Mouse (Mus musculus) midbrain, embryonic 10.5 days (tissue): ENCODE results near the gene Tcf7. TPM values are rescaled to one million over a fixed set of nuclear protein-coding genes. Genes with fewer than 3 reads are reported as not detected.
A peak's percentile ranks its signal among the peaks of the same experiment; 100 is the strongest.

Experiments
- DNase-seq: peaks from one replicate; pipeline ENCODE4 v3.0.0-alpha.2; 2017; ENCODE audit warnings: low spot score
- H3K27ac ChIP-seq: fragments of 300-500 bp; sonication (generic); replicated peaks from 2 replicates; pipeline ENCODE4 v1.5.1; 2016; ENCODE audit warnings: mild to moderate bottlenecking
- H3K27me3 ChIP-seq: fragments of 300-500 bp; sonication (generic); 2 replicates; pipeline ENCODE4 v1.6.1; 2016; ENCODE audit warnings: low read depth, mild to moderate bottlenecking; ENCODE audit not compliant: poor library complexity, severe bottlenecking
- H3K36me3 ChIP-seq: fragments of 300-500 bp; sonication (generic); 2 replicates; pipeline ENCODE4 v1.6.1; 2016; ENCODE audit warnings: mild to moderate bottlenecking, moderate library complexity
- H3K4me1 ChIP-seq: fragments of 300-500 bp; sonication (generic); 2 replicates; pipeline ENCODE4 v1.6.1; 2016
- H3K4me3 ChIP-seq: fragments of 300-500 bp; sonication (generic); 2 replicates; pipeline ENCODE4 v1.5.1; 2016; ENCODE audit warnings: mild to moderate bottlenecking, moderate library complexity
- H3K9me3 ChIP-seq: fragments of 300-500 bp; sonication (generic); replicated peaks from 2 replicates; pipeline ENCODE4 v1.6.1; 2016; ENCODE audit warnings: mild to moderate bottlenecking
- WGBS: fragments of 180-500 bp; shearing (Covaris S2); methylation state at CpG from one replicate; pipeline ENCODE4 v1.1.7; 2016; 5-methylcytosine and 5-hydroxymethylcytosine counted together
- polyA plus RNA-seq: library from polyadenylated mRNA; unstranded; fragments of >200 nt; fragmentation: Nextera tagmentation; extraction: Ambion mirVana; gene quantifications from 2 replicates; pipeline ENCODE4 v1.2.1, GENCODE M21; 2016

Tcf7 gene
- polyA plus RNA-seq, 1 experiment from 2014 or later, result 8.0 TPM

DNA sequence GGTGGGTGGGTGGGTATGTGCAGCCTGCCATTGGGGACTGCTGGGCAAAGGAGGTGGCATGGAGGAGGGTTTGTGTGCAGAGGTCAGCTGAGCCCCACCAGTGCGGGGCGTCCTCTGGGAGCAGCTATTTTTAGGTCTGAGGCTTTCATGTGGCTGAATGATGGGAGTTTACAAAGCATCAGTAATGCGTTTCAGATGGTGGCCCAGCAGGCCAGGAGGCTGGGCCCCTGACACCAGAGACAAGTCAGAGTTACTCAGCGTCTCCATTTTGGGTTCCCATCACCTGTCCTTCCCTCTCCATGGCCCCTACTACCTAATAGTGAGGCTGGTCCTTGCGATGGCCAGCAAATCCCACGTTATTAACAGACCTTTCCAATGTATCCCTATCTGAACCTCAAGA is 10.2 kb downstream of the Tcf7 start:
- WGBS, result 70% methylated on average over 6 of the region's 6 CpGs
- Histone ChIP-seq H3K9me3 (no peaks in the 10 kb centered on the region), H3K4me3 (no peak overlapping the region), H3K36me3 (peaks cover 5% of the 10 kb centered on the region; the same call in 1 of the 2 replicates), H3K27me3 (no peaks in the 10 kb centered on the region), H3K27ac (peak overlapping the region; percentile 18; the same call in 1 of the 2 replicates), H3K4me1 (peaks cover 17% of the 10 kb centered on the region; the same call in 1 of the 2 replicates)
- DNase-seq, result no peak

DNA sequence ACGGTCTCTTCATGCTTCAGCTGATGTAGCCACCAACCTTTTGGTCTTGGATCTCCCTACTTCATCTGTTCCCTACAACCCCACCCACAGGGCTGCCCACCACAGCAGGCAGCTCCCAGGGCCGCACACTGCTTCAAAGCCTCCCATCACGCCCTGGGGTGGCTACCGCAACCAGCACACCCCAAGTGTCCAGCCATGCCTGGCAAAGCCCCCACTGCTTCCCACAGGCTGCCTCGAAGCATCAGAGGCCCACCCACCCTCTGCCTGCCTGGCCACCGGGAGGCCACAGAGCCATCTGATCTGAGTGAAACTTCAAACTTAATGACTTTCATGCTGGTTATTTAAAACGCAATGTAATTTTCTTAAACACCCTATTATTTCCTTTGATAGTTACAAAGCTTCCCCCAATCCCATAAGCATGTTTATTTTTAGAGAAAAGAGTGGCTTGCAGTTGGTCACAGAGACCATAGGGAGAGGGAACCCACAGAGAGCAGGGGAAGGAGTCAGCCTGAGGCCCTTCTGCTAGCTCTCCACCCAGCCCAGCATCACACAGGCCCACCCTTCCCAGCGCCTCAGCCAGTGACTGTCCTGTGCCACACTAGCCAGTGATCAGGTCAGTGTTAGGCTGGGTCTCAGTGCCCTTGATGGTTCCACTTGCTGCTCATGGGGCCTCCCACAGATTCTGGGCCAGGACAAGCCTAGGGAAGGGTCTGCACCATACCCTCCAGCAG is 10.9 kb downstream of the Tcf7 start:
- no peak for DNase-seq
- 72% methylated on average over 8 of the region's 8 CpGs for WGBS
- Histone ChIP-seq H3K27me3 (no peaks in the 10 kb centered on the region), H3K36me3 (peaks cover 2% of the 10 kb centered on the region; the same call in 1 of the 2 replicates), H3K9me3 (no peaks in the 10 kb centered on the region), H3K4me3 (no peak overlapping the region), H3K27ac (0 out of 2 replicates have a peak overlapping the region, but pooled peaks have one; percentile 18), H3K4me1 (peaks cover 17% of the 10 kb centered on the region; the same call in 1 of the 2 replicates)

DNA sequence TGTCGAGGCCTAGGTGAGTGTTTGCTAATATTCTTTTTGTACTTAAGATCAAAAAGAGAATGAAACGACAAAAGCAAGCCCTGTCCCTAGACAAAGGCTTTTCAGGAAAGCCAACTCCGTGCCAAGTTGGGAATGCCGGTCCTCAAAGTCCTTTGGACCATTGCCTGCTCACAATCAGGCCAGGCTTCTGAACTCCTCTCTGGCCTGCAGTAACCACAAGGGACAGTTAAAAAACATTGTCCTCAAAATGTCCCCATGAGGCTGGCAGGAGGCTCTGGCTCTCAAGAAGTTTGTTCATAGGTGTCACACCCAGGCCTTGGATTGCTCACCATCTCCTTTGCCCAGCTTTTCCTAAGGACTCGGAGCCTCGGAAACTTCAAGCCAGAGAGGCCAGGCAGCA is 13.0 kb downstream of the Tcf7 start:
- H3K4me3 ChIP-seq, result no peak overlapping the region
- no peaks in the 10 kb centered on the region for H3K27me3 ChIP-seq
- 92% methylated on average over 6 of the region's 6 CpGs for WGBS
- no peaks in the 10 kb centered on the region for H3K9me3 ChIP-seq
- H3K4me1 ChIP-seq, result peaks cover 17% of the 10 kb centered on the region; the same call in 1 of the 2 replicates
- no peaks in the 10 kb centered on the region; the same call in 1 of the 2 replicates for H3K36me3 ChIP-seq
- no peak for DNase-seq
- no peak overlapping the region for H3K27ac ChIP-seq

DNA sequence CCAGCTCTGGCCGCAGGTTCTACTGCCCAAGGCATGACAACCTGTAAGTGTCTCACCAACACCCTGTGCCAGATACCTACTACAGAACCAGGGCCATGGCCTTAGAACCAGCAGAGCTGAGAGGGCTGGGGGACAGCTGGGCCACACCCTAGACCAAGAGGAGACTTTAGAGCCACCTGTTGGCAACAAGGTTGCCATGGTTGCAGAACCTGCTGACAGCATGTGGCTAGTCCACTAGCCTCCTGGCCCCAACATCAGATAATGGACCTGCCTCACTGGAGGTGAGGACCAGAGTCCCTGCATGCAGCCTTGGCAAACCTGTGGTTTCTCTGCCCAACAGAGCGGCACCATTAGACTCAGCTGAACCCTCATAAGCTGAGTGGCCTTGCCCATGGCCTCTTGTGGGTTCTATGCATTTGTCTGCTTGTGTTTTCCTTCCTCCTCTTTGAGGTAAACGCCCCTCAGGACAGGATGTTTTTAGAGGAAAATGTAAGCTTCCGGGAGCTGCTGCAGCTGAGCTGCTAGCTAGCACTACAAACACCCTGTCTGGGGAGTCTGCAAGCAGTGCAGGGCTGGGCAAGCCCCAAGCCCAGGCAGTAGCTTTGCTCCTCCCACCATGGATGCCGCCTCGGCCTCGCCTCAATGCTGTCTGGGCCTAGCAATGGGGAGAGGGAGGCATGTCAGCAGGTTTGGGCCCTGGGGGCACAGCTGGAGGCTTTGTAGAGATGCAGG is 14.5 kb downstream of the Tcf7 start:
- H3K36me3 ChIP-seq, result no peaks in the 10 kb centered on the region
- no peak for DNase-seq
- peaks cover 17% of the 10 kb centered on the region; the same call in 1 of the 2 replicates for H3K4me1 ChIP-seq
- H3K27me3 ChIP-seq, result no peaks in the 10 kb centered on the region
- no peak overlapping the region for H3K4me3 ChIP-seq
- 72% methylated on average over 7 of the region's 7 CpGs for WGBS
- no peak overlapping the region for H3K27ac ChIP-seq
- H3K9me3 ChIP-seq, result no peaks in the 10 kb centered on the region

DNA sequence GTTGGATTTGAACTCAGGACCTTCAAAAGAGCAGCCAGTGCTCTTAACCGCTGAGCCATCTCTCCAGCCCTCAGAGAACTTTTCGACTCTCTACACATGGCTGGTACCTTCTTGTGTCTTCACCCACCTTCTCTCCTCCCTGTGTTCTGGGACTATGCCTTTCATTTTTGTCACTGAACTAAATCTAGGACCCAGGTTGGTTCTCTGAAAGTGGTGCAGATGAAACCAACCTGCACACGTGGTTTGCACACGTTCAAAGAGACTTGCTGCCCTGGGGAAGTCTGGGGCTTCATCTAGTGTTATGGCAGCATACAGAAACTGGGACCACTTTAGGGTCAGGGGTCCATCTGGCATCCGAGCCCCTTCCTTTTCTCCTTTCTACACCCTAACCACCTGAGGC is 15.5 kb downstream of the Tcf7 start:
- no peaks in the 10 kb centered on the region for H3K27me3 ChIP-seq
- H3K36me3 ChIP-seq, result no peaks in the 10 kb centered on the region
- H3K27ac ChIP-seq, result no peak overlapping the region
- no peaks in the 10 kb centered on the region for H3K9me3 ChIP-seq
- no peak overlapping the region for H3K4me3 ChIP-seq
- 89% methylated on average over 5 of the region's 5 CpGs for WGBS
- peaks cover 7% of the 10 kb centered on the region; the same call in 1 of the 2 replicates for H3K4me1 ChIP-seq
- DNase-seq, result no peak

DNA sequence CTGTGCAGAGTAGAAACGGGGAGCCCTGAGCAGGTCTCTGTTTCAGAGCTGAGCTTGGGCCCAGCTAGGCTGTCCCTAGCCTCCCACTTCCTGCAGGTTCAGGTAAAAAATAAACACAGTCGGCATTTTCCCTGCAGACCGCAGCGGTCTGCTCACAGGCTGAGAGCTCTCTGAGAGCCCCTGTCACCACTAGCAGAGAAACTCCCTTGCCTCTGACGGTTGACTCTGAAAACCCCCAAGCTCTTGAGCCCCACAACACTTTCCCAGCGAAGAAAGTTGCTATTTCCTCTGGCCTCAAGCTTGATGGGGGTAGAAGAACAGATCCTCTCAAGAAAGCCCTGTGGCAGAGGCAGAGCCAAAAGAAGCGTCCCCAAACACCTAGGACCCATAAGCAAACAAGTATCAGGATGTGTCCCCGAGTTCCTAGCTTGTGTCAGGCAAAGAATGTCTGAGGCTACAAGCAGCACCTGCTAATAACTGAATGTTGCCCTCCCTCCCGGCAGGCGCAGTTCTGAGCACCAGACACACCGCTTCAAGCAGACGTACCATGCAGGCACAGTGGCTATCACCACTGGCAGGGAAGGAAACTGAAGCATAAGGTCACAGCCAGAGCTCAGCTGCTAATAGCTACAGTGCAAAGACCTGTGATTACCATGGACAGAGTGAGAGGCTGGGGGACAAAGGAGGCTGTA is 17.1 kb downstream of the Tcf7 start:
- Histone ChIP-seq H3K27me3 (no peaks in the 10 kb centered on the region), H3K4me3 (no peak overlapping the region), H3K4me1 (0 out of 2 replicates have a peak, but pooled peaks cover 2% of the 10 kb centered on the region), H3K27ac (0 out of 2 replicates have a peak overlapping the region, but pooled peaks have one; percentile 9), H3K9me3 (no peaks in the 10 kb centered on the region), H3K36me3 (0 out of 2 replicates have a peak, but pooled peaks cover 4% of the 10 kb centered on the region)
- WGBS, result 78% methylated on average over 12 of the region's 12 CpGs
- DNase-seq, result no peak

DNA sequence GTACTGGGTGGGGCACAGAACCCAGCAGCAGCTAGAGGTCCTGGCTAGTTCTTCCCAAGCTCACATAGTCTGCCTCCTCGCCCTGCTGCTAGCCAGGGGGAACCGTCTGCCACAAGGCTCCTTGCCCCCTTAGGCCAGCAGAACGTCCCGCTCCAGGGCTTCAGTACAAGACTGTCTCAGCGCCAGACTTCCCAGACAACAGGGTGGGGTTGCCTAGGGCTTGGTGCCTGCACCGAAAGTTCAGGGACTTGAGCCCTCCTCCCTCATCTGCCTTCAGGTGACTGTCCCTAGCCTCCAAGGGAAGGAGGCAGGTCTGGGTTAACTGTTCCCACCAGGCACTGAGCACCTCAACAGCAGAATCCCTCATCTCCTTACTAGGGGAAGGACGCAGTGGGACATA is 17.9 kb downstream of the Tcf7 start:
- no peak for DNase-seq
- H3K4me1 ChIP-seq, result 0 out of 2 replicates have a peak, but pooled peaks cover 2% of the 10 kb centered on the region

DNA sequence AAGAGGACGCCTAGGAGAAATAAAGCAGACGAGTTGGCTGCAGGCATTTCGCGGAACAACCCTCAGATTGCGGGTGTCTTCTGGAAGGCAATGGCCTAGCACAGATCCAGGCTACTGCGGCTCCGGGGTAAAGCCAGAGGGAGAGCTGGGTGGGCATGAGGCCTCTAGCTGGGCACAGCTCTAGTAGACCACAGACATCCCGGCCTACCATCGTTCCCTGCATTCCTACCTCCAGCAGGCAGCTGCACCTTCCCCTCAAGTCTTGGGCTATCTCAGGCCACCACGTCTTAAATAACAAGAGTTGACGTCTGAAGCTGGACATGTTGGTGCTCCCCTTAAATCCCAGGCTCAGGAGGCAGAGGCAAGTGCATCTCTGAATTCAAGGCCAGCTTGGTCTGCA is 20.5 kb downstream of the Tcf7 start:
- no peaks in the 10 kb centered on the region; the same call in 1 of the 2 replicates for H3K4me1 ChIP-seq
- no peaks in the 10 kb centered on the region for H3K9me3 ChIP-seq
- no peaks in the 10 kb centered on the region for H3K27me3 ChIP-seq
- no peak for DNase-seq
- H3K27ac ChIP-seq, result no peak overlapping the region
- WGBS, result 91% methylated on average over 11 of the region's 11 CpGs
- H3K36me3 ChIP-seq, result peaks cover 27% of the 10 kb centered on the region
- no peak overlapping the region for H3K4me3 ChIP-seq

More for the DNA sequence above, 17.9 kb downstream of the Tcf7 start:
- 0 out of 2 replicates have a peak overlapping the region, but pooled peaks have one; percentile 38 for H3K27ac ChIP-seq
- no peaks in the 10 kb centered on the region for H3K27me3 ChIP-seq
- 81% methylated on average over 7 of the region's 7 CpGs for WGBS
- no peaks in the 10 kb centered on the region for H3K9me3 ChIP-seq
- H3K4me3 ChIP-seq, result no peak overlapping the region
- H3K36me3 ChIP-seq, result peaks cover 8% of the 10 kb centered on the region

DNA sequence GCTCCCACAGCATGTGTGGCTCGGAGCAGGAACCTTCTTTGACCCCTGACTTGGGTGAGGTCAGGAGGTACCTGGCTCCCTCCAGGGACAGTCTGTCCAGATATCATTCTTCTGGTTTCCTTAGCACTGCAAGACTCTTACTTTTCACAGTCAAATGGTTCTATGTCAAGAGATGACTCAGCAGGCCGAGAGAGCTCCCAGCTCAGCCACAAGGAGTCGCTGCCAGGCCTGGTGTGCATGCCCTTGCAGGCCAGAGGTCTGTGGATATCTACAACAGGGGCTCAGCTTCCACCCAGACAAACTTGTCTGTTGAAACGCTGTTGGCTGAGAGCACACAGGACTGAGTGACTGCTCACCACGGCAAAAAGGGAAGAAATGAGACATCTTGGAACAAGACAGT is 20.9 kb downstream of the Tcf7 start:
- Histone ChIP-seq H3K36me3 (peaks cover 31% of the 10 kb centered on the region), H3K27me3 (no peaks in the 10 kb centered on the region), H3K4me3 (no peak overlapping the region), H3K27ac (no peak overlapping the region), H3K4me1 (no peaks in the 10 kb centered on the region; the same call in 1 of the 2 replicates), H3K9me3 (no peaks in the 10 kb centered on the region)
- 63% methylated on average over 5 of the region's 5 CpGs for WGBS
- DNase-seq, result peak; percentile 37

DNA sequence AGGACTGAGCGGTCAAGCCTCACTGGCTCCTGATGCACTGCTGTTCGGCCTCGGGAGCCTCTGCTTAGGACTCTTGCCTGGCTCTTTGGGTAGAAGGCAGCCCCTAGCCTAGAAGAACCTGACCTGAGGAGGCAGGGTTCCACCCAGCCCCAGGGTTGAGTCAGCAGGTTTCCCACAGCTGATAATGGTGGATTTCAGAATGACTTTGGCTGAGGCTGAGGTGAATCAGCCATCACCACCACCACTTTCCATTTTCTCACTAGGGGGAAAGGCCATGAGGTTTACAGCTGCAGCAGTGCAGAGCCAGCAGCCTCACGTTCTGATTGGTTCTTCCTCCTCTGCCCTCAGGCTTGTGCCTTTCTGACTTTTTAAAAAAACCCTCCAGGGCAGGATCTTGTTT is 21.9 kb downstream of the Tcf7 start:
- Histone ChIP-seq H3K4me3 (no peak overlapping the region), H3K27me3 (no peaks in the 10 kb centered on the region), H3K36me3 (peaks cover 41% of the 10 kb centered on the region), H3K9me3 (no peaks in the 10 kb centered on the region), H3K27ac (no peak overlapping the region), H3K4me1 (no peaks in the 10 kb centered on the region; the same call in 1 of the 2 replicates)
- no peak for DNase-seq
- 64% methylated on average over 4 of the region's 4 CpGs for WGBS

DNA sequence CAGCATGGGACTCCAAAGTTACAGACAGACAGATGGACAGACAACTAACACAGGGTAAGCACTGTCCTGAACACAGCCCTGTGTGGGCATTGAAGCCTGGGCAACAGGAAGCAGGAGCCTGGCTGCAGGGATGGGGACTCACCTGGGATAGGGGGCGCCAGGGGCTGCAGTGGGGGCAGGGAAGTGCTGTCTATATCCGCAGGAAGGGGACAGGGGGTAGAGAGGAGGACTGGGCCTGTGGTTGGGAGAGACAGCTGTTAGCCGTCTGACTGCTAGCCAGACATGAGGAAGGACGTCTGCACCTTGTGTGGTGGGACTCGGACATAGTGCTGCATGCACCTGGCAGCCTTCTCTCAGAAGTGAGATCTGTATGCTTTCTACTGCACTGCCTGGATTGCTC is 24.1 kb downstream of the Tcf7 start:
- H3K36me3 ChIP-seq, result peaks cover 46% of the 10 kb centered on the region
- H3K27ac ChIP-seq, result no peak overlapping the region
- DNase-seq, result no peak
- no peak overlapping the region for H3K4me3 ChIP-seq
- no peaks in the 10 kb centered on the region for H3K9me3 ChIP-seq
- WGBS, result 77% methylated on average over 5 of the region's 5 CpGs
- H3K27me3 ChIP-seq, result no peaks in the 10 kb centered on the region
- no peaks in the 10 kb centered on the region; the same call in 1 of the 2 replicates for H3K4me1 ChIP-seq

DNA sequence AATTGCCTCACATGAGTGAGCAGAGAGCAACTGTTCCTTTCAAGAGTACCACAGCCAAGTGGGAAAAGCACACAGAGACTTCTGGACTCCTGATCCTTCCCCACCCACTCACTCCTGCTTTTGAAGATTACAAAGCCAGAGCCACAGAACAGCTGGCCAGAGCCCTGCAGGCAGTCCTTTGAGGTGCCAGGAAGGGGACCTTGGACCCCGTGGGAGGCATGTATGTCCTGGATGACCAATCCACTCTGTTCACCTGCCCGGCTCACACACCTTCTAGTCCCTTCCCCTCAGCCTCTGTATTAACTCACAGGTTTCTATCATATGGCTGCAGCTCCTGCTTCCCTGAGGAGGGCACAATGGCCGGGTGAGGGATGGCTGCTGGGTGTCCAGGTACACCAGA is 25.4 kb downstream of the Tcf7 start:
- no peak overlapping the region for H3K27ac ChIP-seq
- no peaks in the 10 kb centered on the region; the same call in 1 of the 2 replicates for H3K4me1 ChIP-seq
- H3K9me3 ChIP-seq, result no peaks in the 10 kb centered on the region
- no peaks in the 10 kb centered on the region for H3K27me3 ChIP-seq
- H3K4me3 ChIP-seq, result no peak overlapping the region
- peaks cover 54% of the 10 kb centered on the region for H3K36me3 ChIP-seq
- 80% methylated on average over 3 of the region's 3 CpGs for WGBS
- no peak for DNase-seq
